ENCODE assay signal across 8 mouse cellular contexts in the genomic region with DNA sequence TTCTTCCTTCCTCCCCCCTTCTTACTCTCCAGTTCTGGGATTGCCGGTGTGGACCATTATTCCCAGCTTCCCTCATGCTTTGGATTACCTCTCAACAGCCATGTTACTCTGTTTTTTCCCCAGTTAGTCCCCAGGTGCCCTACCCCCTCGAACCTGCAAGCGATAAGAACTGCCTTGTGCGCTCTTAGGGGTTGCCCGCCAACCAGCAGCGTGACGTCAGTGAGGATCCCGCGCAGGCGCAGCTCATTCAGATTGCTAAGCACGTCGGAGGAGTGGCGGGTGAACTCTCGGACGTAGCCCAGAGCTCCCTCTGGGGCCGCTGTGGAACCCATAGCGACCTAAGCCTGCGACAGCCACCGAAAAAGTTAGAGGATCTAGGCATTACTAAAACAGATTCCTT. TPM values are rescaled to one million over a fixed set of nuclear protein-coding genes. Genes with fewer than 3 reads are reported as not detected.
DNase-seq lines count a peak whose midpoint lies in the region; ATAC-seq lines count a peak whose summit lies in the region.

No protein-coding gene starts in this region.

- peaks cover 78% of the 10 kb centered on the region for H3K27me3 ChIP-seq in forebrain, embryonic 12.5 days

- H3K36me3 ChIP-seq in forebrain, embryonic 12.5 days (replicated peaks) = no peaks in the 10 kb centered on the region

- DNase-seq in T-cell, adult 2 months (ENCODE audit: low spot score) = peak; percentile 87
- DNase-seq in c-Kit-positive CD71-positive TER-119-positive erythroid progenitor cells, embryonic 14.5 days (ENCODE audit: low spot score) = peak; percentile 90
- peak; percentile 88 to 90 for DNase-seq in heart, postnatal 36 days
- DNase-seq in layer of hippocampus, postnatal 10 days (ENCODE audit: low spot score in 2 of 2) = peak; percentile 85 to 89
- DNase-seq in lung, postnatal 25 days (ENCODE audit: low spot score) = peak; percentile 93
- DNase-seq in retina, postnatal 7 days (ENCODE audit: low read depth, low spot score) = peak; percentile 49
- peak; percentile 76 for DNase-seq in urinary bladder, postnatal 25 days (ENCODE audit: low spot score)

- peak; percentile 64 for ATAC-seq in forebrain, embryonic 12.5 days (ENCODE audit: low FRiP score)

- H3K4me1 ChIP-seq in forebrain, embryonic 12.5 days = peaks cover 49% of the 10 kb centered on the region

- intact Hi-C loops in heart, postnatal 36 days (cut with DNase I) = no loop called here

- H3K9me3 ChIP-seq in forebrain, embryonic 12.5 days = no peaks in the 10 kb centered on the region

- H3K27ac ChIP-seq in forebrain, embryonic 12.5 days = no peak overlapping the region; the same call in 1 of the 2 replicates

- peak overlapping the region; percentile 29 for H3K4me3 ChIP-seq in forebrain, embryonic 12.5 days (replicated peaks)

- H3K4me2 ChIP-seq in forebrain, embryonic 12.5 days = peak overlapping the region; percentile 49

- WGBS in forebrain, embryonic 12.5 days = under 1% methylated on average over 19 of the region's 19 CpGs

- peak overlapping the region; percentile 8; the same call in 1 of the 2 replicates for H3K9ac ChIP-seq in forebrain, embryonic 12.5 days

RNA-seq across cellular contexts. Expression of a gene that starts 0.8 kb away (rescaled TPM):
- 5.7 and 5.9 TPM in 2 replicates for polyA plus RNA-seq in forebrain, embryonic 12.5 days (2016; fragmentation: Nextera tagmentation; extraction: Ambion mirVana)
- 10 to 100 TPM; 19.7 to 20.0 TPM for total RNA-seq in heart, postnatal 36 days (2021)
- 1 to 10 TPM; 4.3 to 7.4 TPM for total RNA-seq in layer of hippocampus, postnatal 10 days (2021)

RNA-seq across cellular contexts. Expression of a gene that starts 8.0 kb away (rescaled TPM):
- 14.3 and 14.4 TPM in 2 replicates for polyA plus RNA-seq in forebrain, embryonic 12.5 days (2016; fragmentation: Nextera tagmentation; extraction: Ambion mirVana)
- 1 to 10 TPM; 3.3 to 3.9 TPM for total RNA-seq in heart, postnatal 36 days (2021)
- total RNA-seq in layer of hippocampus, postnatal 10 days (2021) = 10 to 100 TPM in 1 of 2 experiments, 1 to 10 TPM in 1; 9.2 to 12.1 TPM

RNA-seq across cellular contexts. Expression of a gene that starts 8.9 kb away (rescaled TPM):
- polyA plus RNA-seq in forebrain, embryonic 12.5 days (2016; fragmentation: Nextera tagmentation; extraction: Ambion mirVana) = 203 and 215 TPM in 2 replicates
- 10 to 100 TPM; 32.7 to 38.0 TPM for total RNA-seq in heart, postnatal 36 days (2021)
- 10 to 100 TPM; 44.8 to 55.3 TPM for total RNA-seq in layer of hippocampus, postnatal 10 days (2021)

RNA-seq across cellular contexts. Expression of a gene that starts 10.8 kb away (rescaled TPM):
- polyA plus RNA-seq in forebrain, embryonic 12.5 days (2016; fragmentation: Nextera tagmentation; extraction: Ambion mirVana) = 9.4 and 11.2 TPM in 2 replicates
- 1 to 10 TPM; 2.1 to 3.3 TPM for total RNA-seq in heart, postnatal 36 days (2021)
- 1 to 10 TPM; 6.6 to 8.7 TPM for total RNA-seq in layer of hippocampus, postnatal 10 days (2021)

RNA-seq across cellular contexts. Expression of a gene that starts 10.8 kb away (rescaled TPM):
- polyA plus RNA-seq in forebrain, embryonic 12.5 days (2016; fragmentation: Nextera tagmentation; extraction: Ambion mirVana) = 151 and 152 TPM in 2 replicates
- 100 to 1,000 TPM; 106 to 113 TPM for total RNA-seq in heart, postnatal 36 days (2021)
- 100 to 1,000 TPM; 306 to 350 TPM for total RNA-seq in layer of hippocampus, postnatal 10 days (2021)
